Mouse (Mus musculus) adrenal gland, adult 2 months (tissue): ENCODE measurements at regions not wholly inside any gene's neighbourhood (a gene's known extent, or its start where the extent isn't known, plus 50 kb on each side); places are given as distances from the start of the nearest gene placed in this dataset.

Experiments used
- DNase-seq: peaks from one replicate; pipeline ENCODE4 v3.0.0; 2021

GRCm38 (mm10) chr9:30580500-30580899 is 153.6 kb downstream of the Snx19 start:
- no peak for DNase-seq

GRCm38 (mm10) chr9:30578213-30578612 is 151.3 kb downstream of the Snx19 start:
- no peak for DNase-seq

- peak; percentile 6 for DNase-seq
Observed at GRCm38 (mm10) chr9:30577243-30577642, 150.3 kb downstream of the Snx19 start.

GRCm38 (mm10) chr9:30575531-30575930 is 148.6 kb downstream of the Snx19 start:
- DNase-seq, result peak; percentile 8

GRCm38 (mm10) chr9:30573294-30573693 is 146.4 kb downstream of the Snx19 start:
- DNase-seq, result no peak

GRCm38 (mm10) chr9:30571014-30571413 is 144.1 kb downstream of the Snx19 start:
- DNase-seq, result no peak

- DNase-seq, result no peak
Observed at GRCm38 (mm10) chr9:30564765-30565680, 138.1 kb downstream of the Snx19 start.

GRCm38 (mm10) chr9:30563399-30563798 is 136.5 kb downstream of the Snx19 start:
- no peak for DNase-seq

GRCm38 (mm10) chr9:30554908-30555307 is 128.0 kb downstream of the Snx19 start:
- DNase-seq, result no peak

GRCm38 (mm10) chr9:30552721-30553120 is 125.8 kb downstream of the Snx19 start:
- no peak for DNase-seq

GRCm38 (mm10) chr9:30549892-30550515 is 123.1 kb downstream of the Snx19 start:
- DNase-seq, result no peak

GRCm38 (mm10) chr9:30539858-30540257 is 113.0 kb downstream of the Snx19 start:
- DNase-seq, result no peak

GRCm38 (mm10) chr9:30536508-30537100 is 109.7 kb downstream of the Snx19 start:
- no peak for DNase-seq

GRCm38 (mm10) chr9:30534961-30535360 is 108.1 kb downstream of the Snx19 start:
- no peak for DNase-seq

- no peak for DNase-seq
Observed at GRCm38 (mm10) chr9:30533780-30534343, 107.0 kb downstream of the Snx19 start.

- DNase-seq, result no peak
Observed at GRCm38 (mm10) chr9:30533091-30533779, 106.3 kb downstream of the Snx19 start.

GRCm38 (mm10) chr9:30525086-30525485 is 98.2 kb downstream of the Snx19 start:
- DNase-seq, result no peak

- no peak for DNase-seq
Observed at GRCm38 (mm10) chr9:30524401-30525066, 97.6 kb downstream of the Snx19 start.

- peak; percentile 27 for DNase-seq
Observed at GRCm38 (mm10) chr9:30523852-30524251, 96.9 kb downstream of the Snx19 start.

- DNase-seq, result no peak
Observed at GRCm38 (mm10) chr9:30522595-30523350, 95.9 kb downstream of the Snx19 start.
